Mouse (Mus musculus): ENCODE data around the gene Chsy1.

- TF ChIP-seq CTCF (IDR thresholded peaks at IDR 0.05; ENCODE audit: insufficient read depth, low read depth, low read length) = no peak
- TF ChIP-seq POLR2A (IDR thresholded peaks at IDR 0.05; ENCODE audit: insufficient read depth, low read depth, low read length) = no peak
These were observed 103.6 kb downstream of the Chsy1 start for GRCm38 (mm10) chr7:66212887-66213286.
